Mouse (Mus musculus): ENCODE measurements around the gene Gm47985. TPM values are rescaled to one million over a fixed set of nuclear protein-coding genes. Genes with fewer than 3 reads are reported as not detected.
"Not testable (repeated sequence)": the region's sequence is repeated elsewhere in the genome, so short reads cannot be mapped to it uniquely, and the experiment has no call there.

Gene Gm47985
- total RNA-seq, 2 experiments from 2014 or later, result not detected

DNA sequence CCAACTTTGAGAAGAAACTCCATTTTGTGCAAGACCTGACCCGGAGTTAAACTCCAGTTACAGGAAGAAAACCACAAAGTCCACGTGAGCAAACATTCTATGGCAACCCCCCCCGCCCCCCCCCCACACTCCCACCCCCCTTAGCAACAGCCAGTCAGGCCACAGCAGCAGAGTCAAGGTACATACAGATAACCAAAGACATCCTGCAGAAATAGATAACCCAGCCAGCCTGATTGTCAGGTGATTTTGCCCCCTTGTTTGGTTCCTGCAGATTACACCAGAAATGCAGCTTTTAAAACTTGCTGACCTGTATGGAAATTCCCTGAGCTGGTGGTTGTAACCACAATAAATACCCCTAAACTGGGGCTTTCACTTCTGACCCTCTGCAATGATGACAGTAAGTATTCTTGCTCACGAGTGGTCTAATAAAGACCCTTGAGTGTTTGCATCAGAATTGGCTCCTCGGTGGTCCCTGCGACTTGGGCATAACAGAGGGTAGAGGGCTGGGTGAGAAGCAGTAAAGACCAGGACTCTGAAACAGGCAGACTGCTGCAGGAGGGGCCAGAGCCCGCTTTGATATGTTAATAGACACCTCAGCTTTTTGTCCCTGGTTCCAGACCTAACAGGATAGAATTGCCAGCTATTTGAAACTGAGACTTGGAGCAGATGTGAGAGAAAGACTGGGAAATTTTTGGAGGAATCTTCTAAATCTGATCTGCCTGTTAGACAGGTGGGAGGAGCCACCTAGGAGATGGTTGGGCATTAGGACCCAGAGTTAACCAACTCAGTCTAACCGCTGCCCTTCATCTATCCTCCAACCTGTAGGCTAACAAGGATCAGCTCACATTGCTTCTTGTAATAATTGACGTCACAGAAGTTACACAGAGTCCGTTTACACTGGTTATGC lies 5.1 kb upstream of the Gm47985 start:
- no peak for DNase-seq (ENCODE audit: low spot score in 2 of 2)

DNA sequence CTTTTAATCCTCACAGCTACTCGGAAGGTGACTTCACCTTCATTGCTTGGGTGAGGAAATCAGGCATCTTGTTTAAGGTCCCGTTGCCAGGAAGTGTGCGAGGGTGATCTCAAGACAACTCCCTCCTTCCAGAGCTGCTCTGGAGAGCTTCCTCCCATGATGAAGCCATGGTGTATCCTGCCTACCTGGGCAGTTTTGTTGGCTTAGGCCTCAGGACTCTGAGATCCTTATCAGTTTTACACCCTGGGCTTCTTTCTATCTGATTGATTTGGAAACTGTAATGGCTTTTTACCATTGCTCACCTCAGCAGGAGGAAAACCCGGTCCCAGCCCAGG lies 4.4 kb upstream of the Gm47985 start:
- no peak for DNase-seq (ENCODE audit: low spot score in 2 of 2)

DNA sequence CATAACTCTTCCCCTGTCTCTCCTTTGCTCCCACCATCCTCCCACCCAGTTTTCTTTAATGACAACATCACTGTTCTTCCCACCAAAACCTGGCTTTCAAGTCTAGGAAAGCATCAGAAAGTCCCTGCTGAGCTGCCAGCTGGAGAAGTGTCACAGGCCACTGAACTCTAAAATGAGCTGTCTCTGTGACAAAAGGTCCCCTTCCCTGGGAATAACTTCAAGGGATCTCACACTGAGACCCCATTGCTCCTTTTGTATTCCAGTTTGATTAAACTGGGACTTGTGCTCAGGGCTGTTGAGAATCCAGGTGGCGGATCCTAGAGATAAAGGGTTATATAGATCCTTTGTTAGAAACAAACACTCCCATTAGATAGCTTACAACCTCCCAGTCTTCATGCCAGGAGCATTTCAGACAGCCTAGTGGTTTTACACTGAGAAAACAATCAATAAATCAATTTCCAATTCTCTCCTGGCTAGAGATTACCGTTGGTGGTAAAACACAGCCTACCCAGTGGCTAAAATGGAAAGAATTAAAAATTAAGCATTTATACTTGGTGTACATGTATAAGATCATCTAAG lies 3.7 kb upstream of the Gm47985 start:
- no peak for DNase-seq (ENCODE audit: low spot score in 2 of 2)

DNA sequence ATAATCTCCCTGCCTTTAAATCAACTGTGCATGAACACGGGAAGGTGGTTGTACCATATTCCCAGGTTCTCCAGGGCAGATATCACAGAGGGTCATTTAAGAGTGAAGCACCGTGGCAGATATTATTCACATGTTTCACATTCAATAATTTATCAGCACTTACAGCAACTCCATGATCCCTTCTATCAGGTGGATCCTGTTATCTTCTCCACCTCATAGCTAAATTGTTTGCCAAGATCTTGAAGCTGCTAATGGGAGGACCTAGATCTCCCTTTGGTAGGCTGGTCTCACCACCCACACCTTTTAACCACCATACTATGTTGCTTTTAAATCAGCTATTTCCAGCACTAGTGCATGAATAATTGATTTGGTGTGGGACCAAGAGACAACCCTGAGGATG lies 2.2 kb upstream of the Gm47985 start:
- DNase-seq (ENCODE audit: low spot score in 2 of 2), result no peak

DNA sequence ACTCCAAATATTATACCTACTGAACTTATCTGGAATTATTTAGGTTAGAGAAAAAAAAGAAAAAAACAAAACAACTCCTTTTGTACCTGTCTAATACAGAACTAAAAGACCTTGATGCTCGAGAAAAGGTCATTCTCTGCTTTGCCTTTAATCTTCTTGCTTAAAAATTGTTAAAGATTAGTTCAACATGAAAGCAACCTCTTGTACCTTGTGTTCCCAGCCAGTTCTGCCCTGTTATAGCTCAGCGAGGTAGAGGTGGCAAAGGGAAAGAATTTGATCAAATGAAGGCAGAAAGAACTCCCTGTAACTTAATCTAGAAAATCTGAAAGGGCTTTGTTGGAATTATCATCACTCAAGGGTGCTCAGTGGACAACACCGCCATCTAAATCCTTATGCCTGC lies 3.8 kb downstream of the Gm47985 start:
- DNase-seq (ENCODE audit: low spot score in 2 of 2), result not testable (repeated sequence)

DNA sequence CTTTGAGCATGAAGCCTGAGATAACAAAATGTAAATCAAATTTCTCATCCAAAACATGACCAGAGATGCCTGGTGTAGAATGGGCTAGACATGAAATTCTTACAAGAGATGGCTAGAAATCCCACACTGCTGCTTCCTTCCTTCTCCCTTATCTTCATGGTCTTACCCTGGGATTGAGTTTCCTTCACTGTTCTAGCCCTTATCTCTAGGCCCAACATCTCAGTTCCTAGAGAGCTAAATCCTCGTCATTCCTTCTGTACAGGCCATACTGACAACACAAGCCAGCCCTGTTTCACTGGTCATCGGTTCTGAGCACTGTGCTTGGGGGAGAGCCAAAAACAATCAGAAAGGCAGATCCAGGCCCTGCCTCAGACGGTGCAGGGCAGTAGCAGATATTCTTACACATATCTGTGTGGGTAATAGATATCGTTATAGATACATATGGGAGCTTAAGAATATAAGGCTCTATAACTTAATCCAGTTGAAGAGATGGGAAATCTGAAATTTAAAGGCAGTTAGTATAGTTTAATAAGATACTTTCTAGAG lies 4.6 kb downstream of the Gm47985 start:
- DNase-seq (ENCODE audit: low spot score in 2 of 2), result not testable (repeated sequence)

DNA sequence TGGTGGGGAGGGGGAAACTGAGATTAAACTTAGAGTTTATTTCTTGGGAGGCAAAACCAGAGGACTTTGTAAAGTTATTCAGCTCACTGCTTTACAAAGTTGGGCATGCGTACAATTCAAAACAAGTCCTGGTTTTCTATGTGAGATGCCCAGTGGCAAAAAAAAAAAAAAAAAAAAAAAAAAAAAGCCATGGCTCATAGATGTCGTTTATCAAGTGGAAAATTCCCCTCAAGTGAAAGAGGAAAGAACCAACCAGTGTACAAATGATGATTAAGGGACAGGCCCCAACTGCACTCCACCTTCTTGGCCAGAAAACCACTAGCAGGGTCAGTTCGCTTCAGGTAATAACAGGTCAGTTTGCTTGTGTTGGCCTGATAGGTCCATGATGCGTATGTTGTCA lies 6.1 kb downstream of the Gm47985 start:
- no peak for DNase-seq (ENCODE audit: low spot score in 2 of 2)

DNA sequence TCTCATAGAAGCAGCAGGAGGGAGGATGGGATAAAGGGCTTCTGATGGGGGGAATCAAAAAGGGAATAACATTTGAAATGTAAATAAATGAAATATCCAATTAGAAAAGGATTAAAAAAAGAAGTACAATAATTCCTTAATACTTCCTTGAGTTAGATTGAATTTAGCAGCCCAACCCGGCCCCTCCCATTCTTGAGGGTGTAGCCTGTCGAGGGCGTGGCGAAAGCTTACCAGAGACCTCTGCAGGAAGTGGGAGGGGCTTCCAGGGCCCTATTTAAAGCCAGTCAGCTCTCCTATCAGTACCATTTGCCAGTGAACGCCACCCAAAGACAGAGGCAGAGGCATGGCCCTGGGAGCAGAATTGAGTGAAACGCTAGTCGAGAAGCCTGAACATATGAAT lies 9.7 kb downstream of the Gm47985 start, which contains the start of gene Gm8947:
Gene Gm8947, plus strand, starts transcription at position 302 of the 400 bp plus-strand sequence.
- not testable (repeated sequence) for DNase-seq (ENCODE audit: low spot score in 2 of 2)

DNA sequence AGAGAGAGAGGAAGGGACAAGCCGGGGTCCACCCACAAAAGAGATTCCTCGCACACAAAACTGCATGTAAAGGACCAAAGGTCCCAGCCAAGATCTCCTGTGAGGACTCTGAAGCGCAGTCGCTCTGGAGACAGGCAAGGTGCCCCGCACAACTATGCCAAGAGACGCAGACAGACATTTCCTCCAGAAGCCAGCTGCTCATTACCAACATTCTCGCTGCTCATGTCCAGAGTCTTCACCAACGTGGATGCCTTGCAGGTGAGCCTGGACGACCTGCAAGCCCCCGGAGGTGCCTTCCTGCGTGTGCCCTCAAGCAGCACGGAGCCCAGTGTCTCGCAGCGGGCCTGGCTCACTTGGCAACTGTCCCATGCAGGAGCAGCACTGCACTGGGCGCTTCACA lies 10.4 kb downstream of the Gm47985 start:
- DNase-seq (ENCODE audit: low spot score in 2 of 2), result not testable (repeated sequence)

DNA sequence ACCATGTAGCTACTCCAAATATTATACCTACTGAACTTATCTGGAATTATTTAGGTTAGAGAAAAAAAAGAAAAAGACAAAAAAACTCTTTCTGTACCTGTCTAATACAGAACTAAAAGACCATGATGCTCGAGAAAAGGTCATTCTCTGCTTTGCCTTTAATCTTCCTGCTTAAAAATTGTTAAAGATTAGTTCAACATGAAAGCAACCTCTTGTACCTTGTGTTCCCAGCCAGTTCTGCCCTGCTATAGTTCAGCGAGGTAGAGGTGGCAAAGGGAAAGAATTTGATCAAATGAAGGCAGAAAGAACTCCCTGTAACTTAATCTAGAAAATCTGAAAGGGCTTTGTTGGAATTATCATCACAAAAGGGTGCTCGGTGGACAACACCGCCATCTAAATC lies 13.6 kb downstream of the Gm47985 start:
- DNase-seq (ENCODE audit: low spot score in 2 of 2), result not testable (repeated sequence)

DNA sequence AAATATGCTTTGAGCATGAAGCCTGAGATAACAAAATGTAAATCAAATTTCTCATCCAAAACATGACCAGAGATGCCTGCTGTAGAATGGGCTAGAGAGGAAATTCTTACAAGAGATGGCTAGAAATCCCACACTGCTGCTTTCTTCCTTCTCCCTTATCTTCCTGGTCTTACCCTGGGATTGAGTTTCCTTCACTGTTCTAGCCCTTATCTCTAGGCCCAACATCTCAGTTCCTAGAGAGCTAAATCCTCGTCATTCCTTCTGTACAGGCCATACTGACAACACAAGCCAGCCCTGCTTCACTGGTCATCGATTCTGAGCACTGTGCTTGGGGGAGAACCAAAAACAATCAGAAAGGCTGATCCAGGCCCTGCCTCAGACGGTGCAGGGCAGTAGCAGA lies 14.4 kb downstream of the Gm47985 start:
- not testable (repeated sequence) for DNase-seq (ENCODE audit: low spot score in 2 of 2)

DNA sequence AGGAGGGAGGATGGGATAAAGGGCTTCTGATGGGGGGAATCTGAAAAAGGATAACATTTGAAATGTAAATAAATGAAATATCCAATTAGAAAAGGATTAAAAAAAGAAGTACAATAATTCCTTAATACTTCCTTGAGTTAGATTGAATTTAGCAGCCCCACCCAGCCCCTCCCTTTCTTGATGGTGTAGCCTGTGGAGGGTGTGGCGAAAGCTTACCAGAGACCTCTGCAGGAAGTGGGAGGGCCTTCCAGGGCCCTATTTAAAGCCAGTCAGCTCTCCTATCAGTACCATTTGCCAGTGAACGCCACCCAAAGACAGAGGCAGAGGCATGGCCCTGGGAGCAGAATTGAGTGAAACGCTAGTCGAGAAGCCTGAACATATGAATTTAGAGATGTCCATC lies 15.8 kb downstream of the Gm47985 start, which contains the start of gene Gm47995:
Gene Gm47995, plus strand, starts transcription at position 329 of the 400 bp plus-strand sequence.
- not testable (repeated sequence) for DNase-seq (ENCODE audit: low spot score in 2 of 2)

DNA sequence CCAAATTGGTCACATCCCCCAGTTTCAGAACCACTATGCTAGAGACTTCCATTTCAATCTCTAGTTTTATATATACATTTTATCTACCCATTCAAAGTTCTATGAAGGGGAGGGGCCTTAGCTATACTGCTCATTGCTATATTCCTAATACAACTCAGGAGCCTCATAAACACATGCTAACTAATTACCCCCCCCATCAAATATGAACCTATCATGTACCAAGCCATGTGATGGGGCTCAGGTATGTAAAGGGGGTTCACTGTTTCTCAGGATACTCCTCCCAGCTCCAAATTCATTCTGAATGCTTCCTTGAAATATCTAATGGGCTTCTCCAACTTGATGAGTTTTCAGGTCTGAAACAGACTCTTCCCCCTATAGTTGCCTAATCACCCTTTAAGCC lies 18.3 kb downstream of the Gm47985 start:
- not testable (repeated sequence) for DNase-seq (ENCODE audit: low spot score in 2 of 2)

DNA sequence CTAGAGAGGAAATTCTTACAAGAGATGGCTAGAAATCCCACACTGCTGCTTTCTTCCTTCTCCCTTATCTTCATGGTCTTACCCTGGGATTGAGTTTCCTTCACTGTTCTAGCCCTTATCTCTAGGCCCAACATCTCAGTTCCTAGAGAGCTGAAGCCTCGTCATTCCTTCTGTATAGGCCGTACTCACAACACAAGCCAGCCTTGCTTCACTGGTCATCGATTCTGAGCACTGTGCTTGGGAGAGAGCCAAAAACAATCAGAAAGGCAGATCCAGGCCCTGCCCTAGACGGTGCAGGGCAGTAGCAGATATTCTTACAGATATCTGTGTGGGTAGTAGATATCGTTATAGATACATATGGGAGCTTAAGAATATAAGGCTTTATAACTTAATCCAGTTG lies 20.4 kb downstream of the Gm47985 start:
- DNase-seq (ENCODE audit: low spot score in 2 of 2), result not testable (repeated sequence)

DNA sequence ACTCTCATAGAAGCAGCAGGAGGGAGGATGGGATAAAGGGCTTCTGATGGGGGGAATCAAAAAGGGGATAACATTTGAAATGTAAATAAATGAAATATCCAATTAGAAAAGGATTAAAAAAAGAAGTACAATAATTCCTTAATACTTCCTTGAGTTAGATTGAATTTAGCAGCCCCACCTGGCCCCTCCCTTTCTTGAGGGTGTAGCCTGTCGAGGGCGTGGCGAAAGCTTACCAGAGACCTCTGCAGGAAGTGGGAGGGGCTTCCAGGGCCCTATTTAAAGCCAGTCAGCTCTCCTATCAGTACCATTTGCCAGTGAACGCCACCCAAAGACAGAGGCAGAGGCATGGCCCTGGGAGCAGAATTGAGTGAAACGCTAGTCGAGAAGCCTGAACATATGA lies 21.5 kb downstream of the Gm47985 start, which contains the start of gene 3110040M04Rik:
Gene 3110040M04Rik, plus strand, starts transcription at position 304 of the 400 bp plus-strand sequence.
- not testable (repeated sequence) for DNase-seq (ENCODE audit: low spot score in 2 of 2)

DNA sequence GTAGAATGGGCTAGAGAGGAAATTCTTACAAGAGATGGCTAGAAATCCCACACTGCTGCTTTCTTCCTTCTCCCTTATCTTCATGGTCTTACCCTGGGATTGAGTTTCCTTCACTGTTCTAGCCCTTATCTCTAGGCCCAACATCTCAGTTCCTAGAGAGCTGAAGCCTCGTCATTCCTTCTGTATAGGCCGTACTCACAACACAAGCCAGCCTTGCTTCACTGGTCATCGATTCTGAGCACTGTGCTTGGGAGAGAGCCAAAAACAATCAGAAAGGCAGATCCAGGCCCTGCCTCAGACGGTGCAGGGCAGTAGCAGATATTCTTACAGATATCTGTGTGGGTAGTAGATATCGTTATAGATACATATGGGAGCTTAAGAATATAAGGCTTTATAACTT lies 26.2 kb downstream of the Gm47985 start:
- not testable (repeated sequence) for DNase-seq (ENCODE audit: low spot score in 2 of 2)

DNA sequence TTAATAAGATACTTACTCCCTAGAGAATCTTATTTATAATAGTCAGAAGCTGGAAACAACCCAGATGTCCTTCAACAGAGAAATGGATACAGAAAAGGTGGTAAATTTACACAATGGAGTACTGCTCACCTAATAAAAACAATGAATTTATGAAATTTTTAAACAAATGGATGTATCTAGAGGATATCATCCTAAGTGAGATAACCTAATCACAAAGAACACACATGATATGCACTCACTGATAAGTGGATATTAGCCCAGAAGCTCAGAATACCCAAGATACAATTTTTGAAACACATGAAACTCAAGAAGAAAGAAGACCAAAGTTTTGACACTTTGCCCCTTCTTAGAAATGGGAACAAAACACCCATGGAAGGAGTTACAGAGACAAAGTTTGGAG lies 26.6 kb downstream of the Gm47985 start:
- DNase-seq (ENCODE audit: low spot score in 2 of 2), result not testable (repeated sequence)

DNA sequence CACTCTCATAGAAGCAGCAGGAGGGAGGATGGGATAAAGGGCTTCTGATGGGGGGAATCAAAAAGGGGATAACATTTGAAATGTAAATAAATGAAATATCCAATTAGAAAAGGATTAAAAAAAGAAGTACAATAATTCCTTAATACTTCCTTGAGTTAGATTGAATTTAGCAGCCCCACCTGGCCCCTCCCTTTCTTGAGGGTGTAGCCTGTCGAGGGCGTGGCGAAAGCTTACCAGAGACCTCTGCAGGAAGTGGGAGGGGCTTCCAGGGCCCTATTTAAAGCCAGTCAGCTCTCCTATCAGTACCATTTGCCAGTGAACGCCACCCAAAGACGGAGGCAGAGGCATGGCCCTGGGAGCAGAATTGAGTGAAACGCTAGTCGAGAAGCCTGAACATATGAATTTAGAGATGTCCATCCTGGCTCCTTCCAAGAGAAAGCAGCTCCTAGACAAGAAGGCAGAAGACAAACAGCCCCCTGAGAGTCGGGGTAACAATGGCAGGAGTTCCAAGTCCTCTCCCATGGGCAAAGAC lies 27.6 kb downstream of the Gm47985 start, which contains the start of gene Gm47996:
Gene Gm47996, plus strand, starts transcription at position 308 of the 532 bp plus-strand sequence.
- DNase-seq (ENCODE audit: low spot score in 2 of 2), result not testable (repeated sequence)

DNA sequence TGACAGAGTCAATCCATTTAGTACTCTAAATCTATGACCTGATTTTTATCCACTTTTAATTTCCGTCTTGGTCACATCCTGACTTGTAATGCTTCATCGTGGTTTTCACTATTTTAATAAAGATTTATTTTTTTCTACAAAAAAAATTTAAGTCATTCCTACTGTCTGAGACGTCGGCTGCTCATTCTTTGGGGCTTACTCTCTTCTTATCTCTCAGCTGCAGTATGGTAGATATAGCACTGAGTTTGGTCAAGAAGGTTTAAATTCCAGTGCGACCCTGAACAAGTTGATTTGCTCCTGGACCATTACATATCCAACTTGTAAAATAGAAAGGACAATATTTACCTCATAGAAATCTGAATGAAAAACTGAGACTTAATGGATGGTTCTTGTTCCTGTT lies 29.3 kb downstream of the Gm47985 start:
- DNase-seq (ENCODE audit: low spot score in 2 of 2), result not testable (repeated sequence)

DNA sequence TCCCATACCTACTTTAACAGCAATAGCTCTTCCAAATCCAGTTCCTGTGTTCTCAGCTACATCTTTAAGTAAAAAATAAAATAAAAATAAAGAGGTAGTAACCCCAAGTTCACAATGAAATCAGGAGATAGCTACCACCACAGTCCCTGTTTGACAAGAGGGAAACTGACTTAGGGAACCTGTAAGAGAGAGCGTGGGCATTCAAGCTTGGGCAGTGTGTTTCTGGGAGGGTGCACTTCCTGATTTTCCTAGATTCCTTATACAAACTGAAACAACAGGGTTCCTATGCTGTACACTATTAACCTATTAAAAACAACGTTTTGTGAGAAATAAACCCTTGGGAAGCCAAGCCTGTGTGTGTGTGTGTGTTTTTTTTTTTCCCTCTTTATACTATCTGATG lies 32.5 kb downstream of the Gm47985 start:
- DNase-seq (ENCODE audit: low spot score in 2 of 2), result no peak

DNA sequence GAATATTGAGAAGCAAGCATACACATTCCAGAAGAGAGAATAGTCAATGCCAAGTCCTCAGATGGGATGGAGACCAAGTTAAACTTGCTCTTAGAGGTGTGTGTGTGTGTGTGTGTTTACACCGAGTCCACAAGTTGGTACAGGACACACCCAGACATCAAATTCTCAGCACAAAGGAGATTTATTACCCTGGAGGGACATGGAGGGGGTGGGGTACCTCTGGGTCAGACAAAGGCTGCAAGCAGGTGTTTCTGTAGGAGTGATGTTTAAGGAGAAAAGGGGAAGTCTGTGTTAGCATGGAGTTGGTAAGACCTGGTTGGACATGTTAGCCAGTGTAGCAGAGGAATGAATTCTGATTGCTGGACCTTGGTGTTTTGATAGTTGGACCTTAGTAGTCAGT lies 33.6 kb downstream of the Gm47985 start:
- DNase-seq (ENCODE audit: low spot score in 2 of 2), result no peak

DNA sequence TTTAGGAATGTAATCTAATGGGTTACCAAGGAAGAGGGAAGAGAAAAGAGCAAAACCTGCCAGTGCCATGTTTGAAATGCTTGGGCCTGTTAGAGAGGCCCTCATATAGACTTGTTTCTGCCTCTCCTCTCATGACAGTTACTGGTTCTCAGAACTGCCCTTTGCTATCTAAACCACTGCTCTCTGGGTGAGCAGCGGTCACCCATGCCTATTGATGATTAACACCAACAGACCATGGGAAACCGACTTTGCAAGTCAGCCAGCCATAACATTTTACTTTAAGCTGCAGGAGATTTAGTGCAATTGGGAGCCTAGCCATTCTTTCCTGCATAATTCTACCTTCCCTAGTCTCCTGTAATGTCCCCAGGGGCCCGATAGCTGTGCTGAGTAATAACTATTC lies 34.1 kb downstream of the Gm47985 start:
- no peak for DNase-seq (ENCODE audit: low spot score in 2 of 2)

Data from layer of hippocampus, adult 18-20 months (tissue).